Mouse (Mus musculus) heart, adult 2 months (tissue): Measurements from ENCODE around the gene Gm9573. TPM values are rescaled to one million over a fixed set of nuclear protein-coding genes. Genes with fewer than 3 reads are reported as not detected.

ENCODE experiments used
- DNase-seq, 2 experiments: peaks; one replicate each; pipeline ENCODE4 v3.0.0; 2021
- H3K27ac ChIP-seq: fragments of 200-600 bp; 2 replicates; pipeline ENCODE4 v1.8.1; 2022
- H3K27me3 ChIP-seq: fragments of 200-500 bp; 2 replicates; pipeline ENCODE4 v1.6.1; 2012; ENCODE audit warnings: mild to moderate bottlenecking, low read length, inconsistent platforms, mixed read lengths; ENCODE audit not compliant: control insufficient read depth, insufficient read depth
- H3K36me3 ChIP-seq: fragments of 200-500 bp; 2 replicates; pipeline ENCODE4 v1.6.1; 2012; ENCODE audit warnings: low read length, inconsistent platforms; ENCODE audit not compliant: control insufficient read depth, insufficient read depth
- H3K4me1 ChIP-seq: fragments of 200-500 bp; 2 replicates; pipeline ENCODE4 v1.6.1; 2011; ENCODE audit warnings: low read length; ENCODE audit not compliant: control insufficient read depth, insufficient read depth
- H3K4me3 ChIP-seq: fragments of 200-600 bp; 2 replicates; pipeline ENCODE4 v1.8.1; 2022
- H3K79me2 ChIP-seq: fragments of 200-500 bp; replicated peaks from 2 replicates; pipeline ENCODE4 v1.6.1; 2012; ENCODE audit warnings: mild to moderate bottlenecking, inconsistent platforms, low read length, moderate library complexity, mixed read lengths; ENCODE audit not compliant: control insufficient read depth, insufficient read depth
- H3K9ac ChIP-seq: fragments of 200-500 bp; 2 replicates; pipeline ENCODE4 v1.6.1; 2012; ENCODE audit warnings: low read depth, mild to moderate bottlenecking, control low read depth, inconsistent platforms, low read length, mixed read lengths
- CTCF ChIP-seq: fragments of 200-600 bp; IDR thresholded peaks from 2 replicates; pipeline ENCODE4 v1.8.1; 2022; ENCODE audit warnings: antibody characterized with exemption, mild to moderate bottlenecking, moderate library complexity
- EP300 ChIP-seq: fragments of 200-500 bp; IDR thresholded peaks from 2 replicates; pipeline ENCODE4 v1.6.1; 2011; ENCODE audit warnings: low read depth, low read length, control low read depth; ENCODE audit not compliant: insufficient read depth
- POLR2A ChIP-seq: fragments of 200-500 bp; IDR thresholded peaks from 2 replicates; pipeline ENCODE4 v1.6.1; 2011; ENCODE audit warnings: mild to moderate bottlenecking, low read depth, low read length, control low read depth; ENCODE audit not compliant: insufficient read depth
- WGBS: fragments of 180-500 bp; shearing (Covaris S2); methylation state at CpG from one replicate; pipeline ENCODE4 v1.1.7; 2018; 5-methylcytosine and 5-hydroxymethylcytosine counted together
- intact Hi-C: fragments of 180-260 bp; cut with DNase I; formaldehyde crosslinking; loops from one replicate; pipeline ENCODE4 v1.15.1; 2025
- polyA plus RNA-seq: library from polyadenylated mRNA; depleted of rRNA; stranded (reverse); fragments of >200 nt; gene quantifications from 2 replicates; pipeline ENCODE4 v1.2.3, GENCODE M21; 2012
- total RNA-seq, 2 experiments: library from RNA; stranded (reverse); gene quantifications; 2 replicates each; pipeline ENCODE4 v1.2.3; 2021

The Gm9573 gene
- total and polyA plus RNA-seq, 3 experiments, result not detected

GRCm38 (mm10) chr17:35666851-35667256 lies 40.4 kb upstream of the Gm9573 start:
- TF ChIP-seq CTCF (no peak), POLR2A (no peak), EP300 (no peak)
- DNase-seq, result peak in 1 of 2 experiments; percentile 17
- WGBS, result 4% methylated on average over 13 of the region's 13 CpGs
- Histone ChIP-seq H3K27me3 (no peaks in the 10 kb centered on the region), H3K4me1 (peaks cover 2% of the 10 kb centered on the region; the same call in 1 of the 2 replicates), H3K9ac (peak overlapping the region; percentile 73), H3K79me2 (no peaks in the 10 kb centered on the region), H3K27ac (peak overlapping the region; percentile 87), H3K4me3 (peak overlapping the region; percentile 88), H3K36me3 (no peaks in the 10 kb centered on the region)
- intact Hi-C loops, result no loop called here

GRCm38 (mm10) chr17:35665957-35666515 lies 39.6 kb upstream of the Gm9573 start:
- H3K79me2 ChIP-seq, result no peaks in the 10 kb centered on the region
- 84% methylated on average over 17 of the region's 17 CpGs for WGBS
- no peaks in the 10 kb centered on the region for H3K36me3 ChIP-seq
- H3K27me3 ChIP-seq, result no peaks in the 10 kb centered on the region
- no peak overlapping the region for H3K27ac ChIP-seq
- TF ChIP-seq CTCF (peak; percentile 32), POLR2A (no peak)
- peaks cover 2% of the 10 kb centered on the region; the same call in 1 of the 2 replicates for H3K4me1 ChIP-seq
- intact Hi-C loops, result no loop called here
- no peak overlapping the region for H3K9ac ChIP-seq
- no peak overlapping the region for H3K4me3 ChIP-seq
- DNase-seq, result no peak

- Histone ChIP-seq H3K79me2 (no peaks in the 10 kb centered on the region), H3K36me3 (no peaks in the 10 kb centered on the region), H3K9ac (no peak overlapping the region), H3K27me3 (no peaks in the 10 kb centered on the region), H3K4me3 (no peak overlapping the region), H3K27ac (no peak overlapping the region), H3K4me1 (no peaks in the 10 kb centered on the region)
- TF ChIP-seq POLR2A, result no peak
- no peak for TF ChIP-seq EP300
- 74% methylated on average over 2 of the region's 2 CpGs for WGBS
- DNase-seq, result no peak
- intact Hi-C loops, result no loop called here
Measured at GRCm38 (mm10) chr17:35653086-35653485, 26.6 kb upstream of the Gm9573 start.

GRCm38 (mm10) chr17:35649429-35649828 lies 23.0 kb upstream of the Gm9573 start:
- no peaks in the 10 kb centered on the region for H3K27me3 ChIP-seq
- intact Hi-C loops, result no loop called here
- no peaks in the 10 kb centered on the region for H3K36me3 ChIP-seq
- TF ChIP-seq CTCF (no peak), POLR2A (no peak), EP300 (no peak)
- H3K4me3 ChIP-seq, result no peak overlapping the region
- DNase-seq, result no peak
- no peaks in the 10 kb centered on the region for H3K79me2 ChIP-seq
- no peaks in the 10 kb centered on the region for H3K4me1 ChIP-seq
- no peak overlapping the region for H3K27ac ChIP-seq
- WGBS, result 65% methylated on average over 2 of the region's 2 CpGs
- H3K9ac ChIP-seq, result no peak overlapping the region

- Histone ChIP-seq H3K79me2 (no peaks in the 10 kb centered on the region), H3K9ac (no peak within 1 kb of the TSS), H3K4me3 (no peak within 1 kb of the TSS), H3K27me3 (no peaks in the 10 kb centered on the region), H3K27ac (no peak within 1 kb of the TSS), H3K36me3 (no peaks in the 10 kb centered on the region), H3K4me1 (no peaks in the 10 kb centered on the region)
- 66% methylated on average over 13 of the region's 13 CpGs for WGBS
- DNase-seq, result no peak
- TF ChIP-seq POLR2A (no peak), CTCF (no peak), EP300 (no peak)
- intact Hi-C loops, result no loop called here
Measured at GRCm38 (mm10) chr17:35643609-35644236, 17.3 kb upstream of the Gm9573 start, which contains the start of gene Mucl3. Mucl3 (minus strand) TSS chr17:35643695.

GRCm38 (mm10) chr17:35639352-35639751 lies 12.9 kb upstream of the Gm9573 start:
- no peaks in the 10 kb centered on the region for H3K36me3 ChIP-seq
- H3K79me2 ChIP-seq, result no peaks in the 10 kb centered on the region
- TF ChIP-seq EP300 (no peak), POLR2A (no peak), CTCF (no peak)
- no peak overlapping the region for H3K9ac ChIP-seq
- DNase-seq, result no peak
- H3K27ac ChIP-seq, result no peak overlapping the region
- no peak overlapping the region for H3K4me3 ChIP-seq
- H3K27me3 ChIP-seq, result no peaks in the 10 kb centered on the region
- intact Hi-C loops, result no loop called here
- 25% methylated on average over 6 of the region's 6 CpGs for WGBS
- H3K4me1 ChIP-seq, result no peaks in the 10 kb centered on the region
